Mouse (Mus musculus): Measurements from ENCODE around the gene Stx3. TPM values are rescaled to one million over a fixed set of nuclear protein-coding genes. Genes with fewer than 3 reads are reported as not detected.

Gene Stx3
- polyA plus RNA-seq, 1 experiment from 2014 or later, result 8.4 TPM

DNA sequence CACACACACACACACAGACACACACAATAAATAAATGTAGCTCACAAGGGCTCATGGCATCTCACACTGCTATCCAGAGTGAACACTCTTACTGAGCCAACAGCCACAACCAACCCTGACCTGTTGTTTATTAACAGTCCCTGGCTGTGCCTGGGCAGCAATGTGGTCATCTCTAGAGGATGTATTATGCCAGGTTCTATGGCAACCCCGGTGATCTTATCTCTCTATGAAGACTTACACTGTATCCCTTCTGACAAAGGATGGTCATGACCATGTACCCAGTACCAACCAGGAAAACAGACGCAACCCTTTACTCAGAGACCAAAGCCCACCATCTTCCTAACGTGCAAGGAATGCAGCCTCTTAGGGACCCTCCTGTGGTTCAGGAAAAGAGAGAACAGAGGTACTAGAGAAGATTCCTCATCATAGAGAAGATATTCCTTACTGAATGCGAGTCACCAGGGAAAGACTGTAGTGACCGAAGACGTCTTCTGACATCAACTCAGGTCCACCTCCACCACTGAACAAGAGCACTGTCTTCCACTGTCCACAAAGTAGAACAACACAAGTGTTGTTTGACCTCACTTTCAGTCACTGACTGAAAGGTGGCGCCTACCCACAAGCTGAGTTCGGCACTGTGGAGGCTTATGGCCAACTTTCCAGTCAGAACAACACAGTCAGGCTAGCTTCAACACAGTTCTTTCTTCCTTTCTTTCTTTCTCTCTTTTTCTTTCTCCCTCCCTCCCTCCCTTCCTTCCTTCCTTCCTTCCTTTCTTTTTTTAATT is 18.5 kb downstream of the Stx3 start:
- Histone ChIP-seq H3K27me3 (ENCODE audit: control insufficient read depth, insufficient read depth, low read length) (no peaks in the 10 kb centered on the region), H3K36me3 (ENCODE audit: control insufficient read depth, insufficient read depth, low read length) (no peaks in the 10 kb centered on the region), H3K4me2 (ENCODE audit: low read depth, severe bottlenecking) (no peak overlapping the region), H3K4me1 (ENCODE audit: control insufficient read depth, insufficient read depth, low read length) (no peaks in the 10 kb centered on the region), H3K9me3 (ENCODE audit: control insufficient read depth, low read length) (no peaks in the 10 kb centered on the region), H3K27ac (replicated peaks; ENCODE audit: low read depth, low read length) (no peak overlapping the region), H3K9ac (ENCODE audit: low read length) (no peak overlapping the region), H3K4me3 (ENCODE audit: low read depth, low read length) (no peak overlapping the region)
- 86% methylated on average over 8 of the region's 8 CpGs for WGBS
- ATAC-seq (ENCODE audit: insufficient number of reproducible peaks, low FRiP score, low TSS enrichment, low read depth) (no peak), DNase-seq (ENCODE audit: low spot score) (no peak)

DNA sequence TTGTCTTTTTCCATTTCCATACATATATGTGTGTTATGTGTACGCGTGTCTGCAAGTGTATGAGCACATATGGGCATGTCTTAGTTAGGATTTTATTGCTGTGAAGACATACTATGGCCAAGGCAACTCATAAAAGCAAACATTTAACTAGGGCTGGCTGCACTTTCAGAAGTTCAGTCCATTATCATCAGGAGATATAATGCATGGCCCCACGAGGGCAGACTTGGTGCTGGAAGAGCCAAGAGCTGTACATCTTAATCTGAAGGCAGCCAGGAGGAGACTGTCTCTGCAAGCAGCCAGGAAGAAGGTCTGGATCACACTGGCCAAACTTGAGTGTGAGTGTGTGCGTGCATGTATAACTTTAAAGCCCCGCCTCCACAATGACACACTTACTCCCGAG is 24.8 kb downstream of the Stx3 start:
- Histone ChIP-seq H3K9me3 (ENCODE audit: control insufficient read depth, low read length) (no peaks in the 10 kb centered on the region), H3K36me3 (ENCODE audit: control insufficient read depth, insufficient read depth, low read length) (no peaks in the 10 kb centered on the region), H3K27me3 (ENCODE audit: control insufficient read depth, insufficient read depth, low read length) (no peaks in the 10 kb centered on the region), H3K4me2 (ENCODE audit: low read depth, severe bottlenecking) (no peak overlapping the region), H3K9ac (ENCODE audit: low read length) (no peak overlapping the region), H3K4me3 (ENCODE audit: low read depth, low read length) (no peak overlapping the region), H3K27ac (replicated peaks; ENCODE audit: low read depth, low read length) (no peak overlapping the region), H3K4me1 (ENCODE audit: control insufficient read depth, insufficient read depth, low read length) (no peaks in the 10 kb centered on the region)
- 91% methylated on average over 6 of the region's 6 CpGs for WGBS
- DNase-seq (ENCODE audit: low spot score) (no peak), ATAC-seq (ENCODE audit: insufficient number of reproducible peaks, low FRiP score, low TSS enrichment, low read depth) (no peak)

DNA sequence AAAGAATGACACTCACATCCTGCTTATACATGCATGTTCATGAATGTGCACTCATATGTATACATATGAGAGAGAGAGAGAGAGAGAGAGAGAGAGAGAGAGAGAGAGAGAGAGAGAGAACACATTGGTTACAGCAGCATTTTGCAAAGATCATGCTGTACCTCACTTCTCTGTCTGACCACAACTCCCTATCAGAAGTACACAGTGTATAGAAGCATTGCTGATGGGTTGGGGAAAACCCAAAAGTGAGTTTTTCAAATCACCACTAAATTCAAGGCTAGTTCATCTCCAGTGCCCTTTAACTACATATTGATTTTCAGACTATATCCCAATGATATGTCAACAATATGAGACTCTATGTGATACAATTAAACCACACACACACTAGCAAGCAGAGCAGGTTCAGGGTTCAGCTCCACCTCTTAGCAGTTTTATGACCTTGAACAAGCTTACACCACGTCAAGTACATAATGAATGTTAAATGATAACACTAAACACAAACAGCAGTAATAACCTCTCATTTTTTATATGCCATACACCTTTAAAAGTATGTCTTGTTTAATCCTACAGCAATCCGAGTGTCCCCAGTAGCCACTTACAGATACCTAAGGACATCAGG is 25.4 kb downstream of the Stx3 start:
- ATAC-seq (ENCODE audit: insufficient number of reproducible peaks, low FRiP score, low TSS enrichment, low read depth) (no peak), DNase-seq (ENCODE audit: low spot score) (no peak)
- no peak overlapping the region for H3K27ac ChIP-seq (replicated peaks; ENCODE audit: low read depth, low read length)
- H3K27me3 ChIP-seq (ENCODE audit: control insufficient read depth, insufficient read depth, low read length), result no peaks in the 10 kb centered on the region
- no peaks in the 10 kb centered on the region for H3K4me1 ChIP-seq (ENCODE audit: control insufficient read depth, insufficient read depth, low read length)
- H3K9ac ChIP-seq (ENCODE audit: low read length), result no peak overlapping the region
- H3K9me3 ChIP-seq (ENCODE audit: control insufficient read depth, low read length), result no peaks in the 10 kb centered on the region
- no peaks in the 10 kb centered on the region for H3K36me3 ChIP-seq (ENCODE audit: control insufficient read depth, insufficient read depth, low read length)
- H3K4me2 ChIP-seq (ENCODE audit: low read depth, severe bottlenecking), result no peak overlapping the region
- 69% methylated on average over 2 of the region's 2 CpGs for whole genome bisulfite sequencing
- no peak overlapping the region for H3K4me3 ChIP-seq (ENCODE audit: low read depth, low read length)

DNA sequence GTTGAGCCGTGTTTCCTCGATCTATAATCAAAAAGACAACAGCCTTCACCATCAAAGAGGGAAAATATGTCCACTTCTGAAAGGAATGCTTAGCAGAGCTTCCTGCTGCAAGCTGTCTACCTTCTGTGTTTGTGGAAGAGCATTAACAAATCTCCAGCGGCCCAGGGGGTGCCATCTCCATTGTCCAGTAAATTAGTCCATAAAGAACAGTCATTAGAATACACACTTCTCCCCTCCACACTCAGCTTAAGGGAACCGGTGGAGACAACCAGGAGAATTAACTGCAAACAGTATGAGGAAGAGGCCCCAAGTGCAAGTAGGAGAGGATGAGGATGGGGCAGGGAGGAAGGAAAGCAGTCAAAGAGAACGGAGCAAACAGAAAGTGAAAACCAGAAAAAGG is 27.4 kb downstream of the Stx3 start:
- Histone ChIP-seq H3K27ac (replicated peaks; ENCODE audit: low read depth, low read length) (no peak overlapping the region), H3K27me3 (ENCODE audit: control insufficient read depth, insufficient read depth, low read length) (no peaks in the 10 kb centered on the region), H3K4me2 (ENCODE audit: low read depth, severe bottlenecking) (no peak overlapping the region), H3K9me3 (ENCODE audit: control insufficient read depth, low read length) (no peaks in the 10 kb centered on the region), H3K36me3 (ENCODE audit: control insufficient read depth, insufficient read depth, low read length) (no peaks in the 10 kb centered on the region), H3K4me1 (ENCODE audit: control insufficient read depth, insufficient read depth, low read length) (no peaks in the 10 kb centered on the region), H3K4me3 (ENCODE audit: low read depth, low read length) (no peak overlapping the region), H3K9ac (ENCODE audit: low read length) (no peak overlapping the region)
- DNase-seq (ENCODE audit: low spot score) (no peak), ATAC-seq (ENCODE audit: insufficient number of reproducible peaks, low FRiP score, low TSS enrichment, low read depth) (no peak)
- WGBS, result 81% methylated on average over 5 of the region's 5 CpGs

GRCm38 (mm10) chr19:11788876-11789275 is 30.3 kb downstream of the Stx3 start:
- DNase-seq (ENCODE audit: low spot score), result no peak
- no peak overlapping the region for H3K9ac ChIP-seq (ENCODE audit: low read length)
- no peak overlapping the region for H3K4me3 ChIP-seq (ENCODE audit: low read depth, low read length)
- 84% methylated on average over 6 of the region's 6 CpGs for WGBS
- H3K36me3 ChIP-seq (ENCODE audit: control insufficient read depth, insufficient read depth, low read length), result no peaks in the 10 kb centered on the region
- H3K4me2 ChIP-seq (ENCODE audit: low read depth, severe bottlenecking), result no peak overlapping the region
- no peak overlapping the region for H3K27ac ChIP-seq (replicated peaks; ENCODE audit: low read depth, low read length)
- H3K9me3 ChIP-seq (ENCODE audit: control insufficient read depth, low read length), result no peaks in the 10 kb centered on the region
- ATAC-seq (ENCODE audit: insufficient number of reproducible peaks, low FRiP score, low TSS enrichment, low read depth), result no peak
- no peaks in the 10 kb centered on the region for H3K4me1 ChIP-seq (ENCODE audit: control insufficient read depth, insufficient read depth, low read length)
- H3K27me3 ChIP-seq (ENCODE audit: control insufficient read depth, insufficient read depth, low read length), result no peaks in the 10 kb centered on the region

GRCm38 (mm10) chr19:11787826-11788225 is 31.4 kb downstream of the Stx3 start:
- DNase-seq (ENCODE audit: low spot score), result no peak
- Histone ChIP-seq H3K4me2 (ENCODE audit: low read depth, severe bottlenecking) (no peak overlapping the region), H3K27me3 (ENCODE audit: control insufficient read depth, insufficient read depth, low read length) (no peaks in the 10 kb centered on the region), H3K4me1 (ENCODE audit: control insufficient read depth, insufficient read depth, low read length) (no peaks in the 10 kb centered on the region), H3K36me3 (ENCODE audit: control insufficient read depth, insufficient read depth, low read length) (no peaks in the 10 kb centered on the region), H3K9me3 (ENCODE audit: control insufficient read depth, low read length) (no peaks in the 10 kb centered on the region), H3K4me3 (ENCODE audit: low read depth, low read length) (no peak overlapping the region), H3K9ac (ENCODE audit: low read length) (no peak overlapping the region), H3K27ac (replicated peaks; ENCODE audit: low read depth, low read length) (no peak overlapping the region)
- no peak for ATAC-seq (ENCODE audit: insufficient number of reproducible peaks, low FRiP score, low TSS enrichment, low read depth)
- WGBS, result 90% methylated on average over 6 of the region's 6 CpGs

GRCm38 (mm10) chr19:11785409-11786154 is 33.6 kb downstream of the Stx3 start:
- Histone ChIP-seq H3K36me3 (ENCODE audit: control insufficient read depth, insufficient read depth, low read length) (no peaks in the 10 kb centered on the region), H3K4me2 (ENCODE audit: low read depth, severe bottlenecking) (no peak overlapping the region), H3K27me3 (ENCODE audit: control insufficient read depth, insufficient read depth, low read length) (no peaks in the 10 kb centered on the region), H3K4me1 (ENCODE audit: control insufficient read depth, insufficient read depth, low read length) (no peaks in the 10 kb centered on the region), H3K27ac (replicated peaks; ENCODE audit: low read depth, low read length) (no peak overlapping the region), H3K9me3 (ENCODE audit: control insufficient read depth, low read length) (no peaks in the 10 kb centered on the region), H3K9ac (ENCODE audit: low read length) (no peak overlapping the region), H3K4me3 (ENCODE audit: low read depth, low read length) (no peak overlapping the region)
- WGBS, result 90% methylated on average over 14 of the region's 14 CpGs
- ATAC-seq (ENCODE audit: insufficient number of reproducible peaks, low FRiP score, low TSS enrichment, low read depth) (no peak), DNase-seq (ENCODE audit: low spot score) (no peak)

GRCm38 (mm10) chr19:11777191-11777865 is 41.9 kb downstream of the Stx3 start:
- 70% methylated on average over 7 of the region's 7 CpGs for WGBS
- H3K9ac ChIP-seq (ENCODE audit: low read length), result no peak overlapping the region
- peak; percentile 78 for DNase-seq (ENCODE audit: low spot score)

More at GRCm38 (mm10) chr19:11777191-11777865, 41.9 kb downstream of the Stx3 start:
- H3K4me2 ChIP-seq (ENCODE audit: low read depth, severe bottlenecking), result no peak overlapping the region
- H3K27me3 ChIP-seq (ENCODE audit: control insufficient read depth, insufficient read depth, low read length), result no peaks in the 10 kb centered on the region
- no peaks in the 10 kb centered on the region for H3K9me3 ChIP-seq (ENCODE audit: control insufficient read depth, low read length)
- no peaks in the 10 kb centered on the region for H3K4me1 ChIP-seq (ENCODE audit: control insufficient read depth, insufficient read depth, low read length)
- H3K27ac ChIP-seq (replicated peaks; ENCODE audit: low read depth, low read length), result no peak overlapping the region
- no peaks in the 10 kb centered on the region; the same call in 1 of the 2 replicates for H3K36me3 ChIP-seq (ENCODE audit: control insufficient read depth, insufficient read depth, low read length)
- no peak overlapping the region for H3K4me3 ChIP-seq (ENCODE audit: low read depth, low read length)
- no peak for ATAC-seq (ENCODE audit: insufficient number of reproducible peaks, low FRiP score, low TSS enrichment, low read depth)

Measured in limb, embryonic 11.5 days (tissue).